Mouse (Mus musculus): ENCODE results near the gene Pogk.

GRCm38 (mm10) chr1:166409701-166410220 is at the start of gene Pogk:
- TF ChIP-seq CTCF (IDR thresholded peaks at IDR 0.05; ENCODE audit: low read depth, low read length) (no peak), POLR2A (IDR thresholded peaks at IDR 0.05; ENCODE audit: insufficient read depth, low read length) (no peak)
